Mouse (Mus musculus) yolk sac, embryonic 10.5 days (tissue): ENCODE results near the gene Fat3.

Experiments
- DNase-seq: peaks from one replicate; pipeline ENCODE4 v3.0.0-alpha.2; 2017; ENCODE audit warnings: low spot score

The Fat3 gene

GRCm38 (mm10) chr9:16310855-16311848 is 189.9 kb downstream of the Fat3 start:
- no peak for DNase-seq

GRCm38 (mm10) chr9:16310305-16310704 is 190.8 kb downstream of the Fat3 start:
- no peak for DNase-seq

- no peak for DNase-seq
These were observed 193.3 kb downstream of the Fat3 start for GRCm38 (mm10) chr9:16307789-16308188.

- DNase-seq: no peak
These were observed 194.9 kb downstream of the Fat3 start for GRCm38 (mm10) chr9:16306222-16306621.

GRCm38 (mm10) chr9:16305396-16306086 is 195.5 kb downstream of the Fat3 start:
- no peak for DNase-seq

DNA sequence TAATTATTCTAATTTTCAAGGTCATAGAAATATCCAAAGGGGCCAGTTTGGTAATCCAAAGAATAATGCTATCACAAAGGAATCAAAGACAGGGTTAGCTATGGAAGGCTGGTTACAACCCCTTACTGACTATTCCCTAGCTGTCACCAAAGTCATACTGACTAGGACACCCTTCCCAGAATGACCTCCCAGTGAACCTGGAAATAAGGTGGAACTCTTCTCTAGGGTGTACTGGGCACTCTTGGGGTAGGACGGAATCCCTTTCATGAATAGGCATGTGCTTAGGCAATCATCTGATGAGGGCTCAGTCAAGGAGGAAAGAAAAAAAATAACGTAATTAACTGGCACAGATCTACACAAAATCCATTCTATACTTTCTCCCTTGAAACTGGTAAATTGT is 196.1 kb downstream of the Fat3 start:
- no peak for DNase-seq

DNA sequence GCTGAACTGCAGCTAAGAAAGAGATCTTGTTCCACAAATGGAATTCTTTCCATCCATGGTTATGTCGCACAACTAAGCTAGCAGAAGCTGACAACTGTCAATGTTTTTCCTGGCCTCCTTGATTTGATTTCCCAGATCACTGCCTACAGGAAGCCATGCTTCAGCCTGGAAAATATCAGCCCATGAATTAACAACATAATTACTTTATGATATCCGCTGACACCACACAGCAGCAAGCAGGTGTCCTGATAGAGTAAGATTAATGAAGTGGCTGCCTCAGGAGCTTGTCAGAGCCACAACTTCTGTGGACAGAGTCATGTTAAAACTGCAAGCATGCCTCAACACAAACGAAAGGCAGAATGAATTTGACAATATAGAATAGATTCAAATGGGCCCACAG is 198.6 kb downstream of the Fat3 start:
- no peak for DNase-seq

GRCm38 (mm10) chr9:16297935-16298334 is 203.2 kb downstream of the Fat3 start:
- no peak for DNase-seq

- DNase-seq: no peak
These were observed 206.9 kb downstream of the Fat3 start for GRCm38 (mm10) chr9:16293928-16294806.

DNA sequence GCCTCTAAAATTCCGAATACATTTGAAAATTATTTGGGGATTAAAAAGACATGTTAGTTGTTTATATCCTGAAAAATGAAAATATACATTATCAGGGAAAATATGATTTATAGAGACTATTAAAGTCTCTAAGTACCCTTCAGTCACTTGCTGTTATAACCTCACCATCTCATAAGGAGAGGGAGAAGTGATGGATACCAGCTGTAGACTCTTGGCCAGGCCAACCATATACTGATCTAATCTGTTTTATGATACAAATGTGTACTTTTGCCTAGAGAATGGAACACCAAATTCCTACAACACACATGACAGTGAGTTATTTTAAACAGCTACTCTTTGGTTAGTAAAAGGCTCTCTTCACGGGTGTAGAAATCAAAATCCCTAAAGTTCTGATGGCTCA is 208.6 kb downstream of the Fat3 start:
- DNase-seq: no peak

- DNase-seq: no peak
These were observed 210.2 kb downstream of the Fat3 start for GRCm38 (mm10) chr9:16290911-16291310.

- DNase-seq: no peak
These were observed 218.1 kb downstream of the Fat3 start for GRCm38 (mm10) chr9:16283033-16283432.

- DNase-seq: no peak
These were observed 218.7 kb downstream of the Fat3 start for GRCm38 (mm10) chr9:16282291-16282804.

GRCm38 (mm10) chr9:16275589-16275988 is 225.5 kb downstream of the Fat3 start:
- no peak for DNase-seq

- no peak for DNase-seq
These were observed 227.0 kb downstream of the Fat3 start for GRCm38 (mm10) chr9:16274130-16274529.

DNA sequence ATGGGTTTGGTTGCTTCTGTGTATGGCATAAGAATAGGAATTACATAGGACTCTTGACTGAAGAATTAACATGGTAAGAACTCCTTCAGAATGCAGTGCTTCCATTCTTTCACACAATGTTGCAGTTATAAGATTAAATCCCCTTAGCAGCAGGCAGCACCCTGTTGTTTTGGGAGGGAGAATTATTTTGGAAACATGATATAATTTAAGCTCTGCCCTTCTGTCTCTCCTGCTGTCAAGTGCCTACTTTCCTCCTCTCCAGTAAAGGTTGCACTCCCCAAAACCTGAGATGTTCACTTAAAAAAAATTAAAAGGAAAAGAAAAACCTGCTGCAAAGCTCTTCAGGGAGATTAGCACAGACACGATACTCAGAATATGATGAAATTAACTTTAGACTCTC is 228.3 kb downstream of the Fat3 start:
- no peak for DNase-seq

- no peak for DNase-seq
These were observed 230.3 kb downstream of the Fat3 start for GRCm38 (mm10) chr9:16270768-16271114.

DNA sequence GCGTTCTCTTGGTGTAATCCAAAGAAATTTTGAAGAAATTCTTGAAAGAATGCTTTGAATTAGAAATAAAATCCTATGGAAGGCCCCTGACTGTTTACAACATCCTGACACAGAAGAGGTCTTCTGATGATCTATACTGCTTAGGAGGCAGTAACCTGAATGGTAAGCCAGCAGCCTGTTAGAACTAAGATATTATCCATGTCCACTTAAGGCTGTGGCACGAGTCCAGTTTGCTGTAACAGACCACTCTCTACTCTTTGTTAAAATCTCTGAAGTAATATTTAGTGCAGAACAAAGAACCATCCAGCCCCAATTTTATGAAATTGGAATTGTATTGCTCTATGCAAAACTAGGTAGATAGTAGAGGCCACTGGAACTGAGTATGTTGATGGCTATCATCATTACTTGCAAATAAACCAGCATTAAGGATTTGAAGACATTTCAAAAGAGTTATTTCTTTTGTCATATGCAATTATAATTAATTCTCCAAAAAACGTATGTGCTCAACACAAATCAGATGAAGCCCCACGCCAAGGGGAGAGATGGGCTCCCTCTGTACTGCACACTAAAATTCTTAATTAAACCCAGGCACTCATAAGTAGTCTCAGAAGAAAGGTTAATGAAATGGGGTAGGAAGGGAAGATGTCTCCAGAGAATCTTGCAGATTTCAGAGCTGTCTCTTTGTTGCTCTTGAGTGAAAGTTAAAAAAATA is 230.9 kb downstream of the Fat3 start:
- no peak for DNase-seq

DNA sequence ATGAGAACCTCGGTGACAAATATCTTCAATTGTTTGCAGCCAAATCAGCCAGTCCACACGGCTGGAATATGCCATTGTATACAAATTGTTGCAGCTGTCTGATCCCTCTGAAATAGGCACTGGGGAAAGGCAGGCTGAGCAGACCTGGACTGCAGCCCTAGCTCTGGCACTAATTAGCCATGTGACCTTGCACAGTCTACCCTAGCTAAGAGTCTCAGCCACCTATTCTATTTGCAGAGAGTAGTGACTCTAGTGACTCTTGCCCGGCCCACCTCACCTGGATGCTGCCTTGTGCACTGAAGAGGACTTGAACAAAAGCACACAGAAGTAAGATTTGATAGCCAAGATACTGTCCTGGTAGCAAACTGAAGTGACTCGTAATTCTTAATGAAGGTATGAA is 235.6 kb downstream of the Fat3 start:
- DNase-seq: no peak

- no peak for DNase-seq
These were observed 243.7 kb downstream of the Fat3 start for GRCm38 (mm10) chr9:16257241-16257840.
